Mouse (Mus musculus): ENCODE data around the gene Gpam.

Gpam gene

DNA sequence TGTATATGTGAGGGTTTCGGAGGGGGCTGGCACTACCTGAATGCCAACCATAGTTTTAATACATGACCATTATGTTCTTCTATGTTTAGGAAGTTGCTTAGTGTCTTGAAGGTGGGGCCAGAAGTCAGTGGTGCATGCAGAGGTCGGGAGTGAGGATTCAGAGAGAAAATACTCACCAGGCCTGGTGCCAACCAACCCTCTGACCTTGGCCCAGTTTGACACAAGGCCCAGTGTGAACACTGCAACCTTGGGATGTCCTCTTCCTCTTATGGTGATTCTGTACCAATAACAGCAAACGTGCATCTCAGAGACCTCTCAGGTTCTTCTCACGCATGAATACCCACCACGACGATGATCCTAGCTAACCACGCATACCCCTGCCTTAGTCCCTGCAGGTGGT is 11.5 kb upstream of the Gpam start:
- no peak for DNase-seq

DNA sequence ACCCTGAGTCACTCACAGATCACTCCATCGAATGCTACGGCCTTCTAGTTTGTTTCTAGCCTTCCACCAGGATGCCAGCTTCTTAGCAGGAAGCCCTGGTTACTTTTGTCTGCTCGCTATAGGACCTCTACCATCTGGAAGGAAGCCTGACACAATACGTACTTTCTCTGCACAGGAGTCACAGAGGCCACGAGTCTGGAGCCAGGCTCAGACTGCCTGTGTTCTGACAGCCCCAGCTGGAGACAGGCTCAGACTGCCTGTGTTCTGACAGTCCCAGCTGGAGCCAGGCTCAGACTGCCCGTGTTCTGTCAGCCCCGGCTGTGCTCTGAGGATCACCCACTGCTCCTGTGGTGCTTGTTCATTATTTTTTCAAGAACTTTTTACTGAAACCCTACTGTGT is 10.8 kb upstream of the Gpam start:
- no peak for DNase-seq

DNA sequence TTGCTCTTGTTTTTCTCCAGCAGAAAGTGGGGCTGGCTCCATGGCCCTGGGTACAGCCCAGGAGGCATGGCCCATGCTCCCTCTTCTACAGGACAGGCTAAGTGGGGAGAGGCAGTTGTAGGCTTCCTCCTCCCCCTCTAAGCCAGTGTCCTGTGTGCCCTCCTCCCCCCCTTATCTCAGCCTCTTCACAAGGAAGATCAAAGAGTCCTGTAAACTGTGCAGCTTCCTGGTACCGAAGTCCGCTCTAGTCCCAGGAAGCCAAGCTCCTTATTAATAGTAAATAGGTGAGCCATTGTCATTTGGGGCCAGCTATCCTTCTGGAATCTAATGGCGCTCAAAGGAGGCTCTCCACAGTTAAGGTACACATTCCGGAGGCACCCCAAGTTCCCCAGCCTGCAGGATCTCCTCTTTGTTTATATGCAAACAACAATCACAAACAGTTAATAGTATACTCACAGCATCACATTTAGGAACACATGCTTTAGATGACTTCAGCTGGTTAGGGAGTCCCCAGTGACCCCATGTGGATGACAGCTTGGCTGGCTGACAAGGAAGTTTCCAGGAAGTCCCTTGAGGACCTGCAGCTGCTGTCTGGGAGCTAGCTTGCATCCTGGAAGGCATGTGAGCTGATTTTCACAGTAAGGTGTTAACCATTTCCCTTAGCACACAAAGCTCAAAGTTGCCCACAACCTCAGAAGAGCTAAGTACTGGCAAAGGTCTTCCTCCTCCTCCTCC is 9.8 kb upstream of the Gpam start:
- DNase-seq, result no peak

DNA sequence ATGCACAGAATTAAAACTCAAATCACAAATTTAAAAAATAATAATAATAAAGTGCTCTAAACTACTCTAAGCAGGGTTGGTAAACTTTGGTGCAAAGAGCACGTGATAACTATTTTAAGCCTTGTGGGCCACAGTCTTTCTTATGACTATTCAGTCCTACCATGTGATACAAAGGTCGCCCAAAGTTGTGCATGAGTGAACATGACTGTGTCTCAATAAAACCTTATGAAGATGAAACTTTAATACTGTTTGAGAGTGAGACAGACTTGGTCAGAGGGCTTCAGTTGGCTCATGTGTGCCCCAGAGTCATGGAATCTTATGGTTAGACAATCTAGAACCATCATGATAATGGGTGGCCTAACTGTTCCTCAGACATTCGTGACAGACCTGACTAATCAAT is 8.9 kb upstream of the Gpam start:
- no peak for DNase-seq

DNA sequence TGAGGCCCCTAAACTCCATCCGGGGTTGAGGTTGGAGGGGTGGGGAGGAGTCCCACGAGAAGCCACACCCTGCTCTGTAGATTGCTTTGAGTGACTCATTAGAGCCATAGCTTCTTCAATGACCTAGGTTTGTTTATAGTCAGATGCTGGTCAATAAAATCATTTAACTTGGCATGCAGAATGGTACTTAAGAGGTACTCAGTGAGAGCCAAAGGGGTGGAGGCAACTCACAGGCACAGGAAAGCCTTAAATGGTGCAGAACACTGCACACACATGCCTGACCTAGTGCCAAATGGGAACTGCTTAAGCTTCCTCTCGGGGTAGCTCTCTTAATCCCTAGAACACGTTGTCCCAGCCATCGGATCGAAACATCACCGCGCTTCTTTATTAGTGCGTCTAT is 7.5 kb upstream of the Gpam start:
- DNase-seq, result no peak

DNA sequence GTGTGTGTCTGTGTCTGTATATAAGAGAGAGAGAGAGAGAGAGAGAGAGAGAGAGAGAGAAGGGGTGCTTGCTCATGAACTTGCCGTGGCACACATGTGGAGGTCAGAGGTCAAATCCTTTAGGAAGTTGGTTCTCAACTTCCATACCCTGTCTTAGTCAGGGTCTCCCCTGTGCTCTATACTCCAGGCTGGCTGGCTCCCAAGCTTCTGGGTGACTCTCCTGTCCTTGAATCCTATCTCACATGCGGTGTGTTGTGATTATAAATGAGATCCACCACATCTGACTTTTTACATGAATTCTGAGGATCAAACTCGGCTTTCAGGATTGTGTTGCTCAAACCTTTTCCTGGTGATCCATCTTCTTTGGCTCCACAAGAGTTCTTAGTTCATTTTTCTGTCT is 5.4 kb upstream of the Gpam start:
- DNase-seq, result no peak

DNA sequence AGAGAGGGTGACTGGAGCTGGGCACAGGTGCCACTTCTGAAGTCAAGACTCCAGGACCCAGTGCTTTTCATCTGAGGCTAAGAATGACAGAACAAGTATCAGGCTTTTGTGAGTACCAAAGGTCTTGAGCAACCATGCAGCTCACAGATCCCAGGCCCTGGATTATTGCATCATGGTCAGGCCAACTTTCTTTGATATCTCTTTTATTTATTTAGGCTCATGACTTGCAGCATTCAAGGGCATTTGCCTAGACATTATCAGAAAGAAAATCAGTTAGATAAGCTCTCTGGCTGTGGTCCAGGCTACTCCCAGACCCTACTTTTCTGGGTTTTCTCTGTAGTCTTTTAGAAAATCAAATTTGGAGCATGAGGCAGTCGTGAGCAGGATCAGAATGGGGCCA is 4.7 kb upstream of the Gpam start:
- DNase-seq, result no peak

DNA sequence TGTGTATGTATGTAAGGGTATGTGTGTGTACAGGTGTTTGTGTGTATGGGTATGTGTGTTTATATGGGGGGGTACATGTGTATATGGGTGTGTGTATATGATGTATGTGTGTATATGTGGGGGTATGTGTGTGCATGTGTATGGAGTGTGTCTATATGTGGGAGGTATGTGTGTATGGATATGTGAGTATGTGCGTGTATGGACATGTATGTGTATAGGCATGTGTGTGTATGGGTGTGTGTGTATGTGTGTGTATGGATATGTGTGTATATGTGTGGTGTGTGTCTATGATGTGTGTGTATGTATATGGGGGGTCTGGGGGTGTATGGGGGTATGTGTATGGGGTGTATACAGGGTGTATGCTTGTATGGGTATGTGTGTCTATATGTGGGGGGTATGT is 1.4 kb upstream of the Gpam start:
- DNase-seq, result no peak

DNA sequence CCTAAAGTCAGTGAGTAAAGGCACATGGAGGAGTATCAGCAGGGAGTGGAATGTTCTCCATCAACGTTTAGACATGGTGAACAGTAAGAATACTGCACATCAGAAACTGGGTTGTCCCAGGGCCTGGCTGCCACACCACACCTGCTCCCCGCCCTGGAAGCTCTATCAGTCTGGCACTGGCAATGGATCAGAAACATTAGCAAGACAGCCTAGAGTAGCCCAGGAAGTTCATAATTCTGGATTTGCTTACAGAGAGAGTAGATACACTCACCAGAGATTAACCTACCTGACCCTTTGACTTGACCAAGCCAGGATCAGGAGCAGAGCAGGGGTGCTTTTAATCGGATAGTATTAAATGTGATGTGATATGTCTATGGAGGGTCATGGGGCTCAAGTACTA is 1.6 kb downstream of the Gpam start:
- DNase-seq, result no peak

DNA sequence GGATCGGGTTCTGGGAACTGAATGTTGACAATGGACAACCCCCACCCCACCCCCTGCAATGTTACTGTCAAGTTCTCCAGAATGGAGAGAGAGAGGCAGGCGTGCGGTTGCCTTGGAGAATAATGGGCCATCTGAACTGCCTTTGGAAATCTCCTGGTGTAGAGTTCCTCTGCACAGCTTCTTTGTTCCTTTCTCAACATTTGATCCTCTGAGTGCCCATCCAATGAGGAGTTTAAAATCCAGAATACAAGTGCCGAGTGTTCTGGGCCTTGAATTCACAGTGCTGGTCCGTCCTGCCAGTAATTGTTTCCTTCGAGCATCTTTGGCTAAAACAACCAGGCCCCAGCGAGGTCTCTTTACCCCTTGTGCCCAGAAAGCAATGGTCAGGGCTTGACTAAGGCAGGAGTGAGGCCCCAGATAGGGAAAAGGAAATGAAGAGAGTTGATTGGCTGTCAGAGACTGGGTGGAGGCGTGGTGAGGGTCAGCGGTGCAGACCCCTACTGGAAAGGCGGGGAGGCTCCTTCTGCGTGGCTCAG is 4.0 kb downstream of the Gpam start:
- no peak for DNase-seq

DNA sequence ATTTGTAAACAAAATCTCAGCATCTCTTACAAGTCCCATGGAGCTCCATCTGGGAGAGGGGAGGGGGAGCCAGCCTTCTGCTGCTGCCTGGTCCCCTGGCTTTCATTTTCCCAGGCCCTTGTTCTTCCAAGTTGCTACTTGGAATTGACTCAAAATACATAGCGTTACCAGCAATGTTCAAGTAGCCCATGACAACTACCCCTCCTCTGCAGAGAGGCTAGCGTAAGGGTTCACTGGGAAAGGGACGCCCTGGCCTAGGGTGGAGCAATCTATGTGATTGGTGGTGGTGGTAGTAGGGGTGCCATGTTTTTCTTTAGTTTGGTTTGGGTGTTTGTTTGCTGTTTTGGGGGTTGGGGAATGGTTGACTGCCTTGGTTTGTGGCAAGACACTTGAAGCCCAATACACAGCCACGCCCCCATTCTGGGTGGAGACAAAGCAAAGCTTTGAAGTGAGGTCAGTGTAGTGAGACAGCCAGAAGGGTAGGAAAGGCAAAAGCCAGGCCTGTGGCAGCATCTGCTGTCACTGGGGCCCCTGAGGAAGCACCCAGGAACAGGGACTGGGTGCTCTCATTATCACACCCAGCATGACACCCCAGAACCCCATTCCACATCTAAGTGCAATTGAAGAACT is 4.6 kb downstream of the Gpam start:
- DNase-seq, result no peak

DNA sequence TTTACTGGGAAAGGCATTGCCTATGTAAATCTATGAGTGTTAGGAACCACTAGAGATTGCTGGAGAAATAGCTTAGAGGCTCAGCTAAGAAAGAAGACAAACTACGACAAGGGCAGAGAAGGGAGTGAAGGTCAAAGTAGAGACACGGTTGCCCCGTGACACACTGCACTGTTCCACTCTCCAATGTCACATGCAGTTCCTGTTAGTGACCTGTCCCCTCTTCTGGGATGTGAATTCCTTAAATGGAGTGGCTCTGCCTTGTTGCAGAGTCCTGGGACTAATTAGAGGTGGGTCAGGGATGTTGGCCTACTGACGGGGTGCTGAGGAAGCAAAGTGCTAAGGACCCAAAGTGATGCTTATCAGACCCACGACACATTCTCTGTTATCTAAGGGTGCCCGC is 5.2 kb downstream of the Gpam start:
- DNase-seq, result no peak

DNA sequence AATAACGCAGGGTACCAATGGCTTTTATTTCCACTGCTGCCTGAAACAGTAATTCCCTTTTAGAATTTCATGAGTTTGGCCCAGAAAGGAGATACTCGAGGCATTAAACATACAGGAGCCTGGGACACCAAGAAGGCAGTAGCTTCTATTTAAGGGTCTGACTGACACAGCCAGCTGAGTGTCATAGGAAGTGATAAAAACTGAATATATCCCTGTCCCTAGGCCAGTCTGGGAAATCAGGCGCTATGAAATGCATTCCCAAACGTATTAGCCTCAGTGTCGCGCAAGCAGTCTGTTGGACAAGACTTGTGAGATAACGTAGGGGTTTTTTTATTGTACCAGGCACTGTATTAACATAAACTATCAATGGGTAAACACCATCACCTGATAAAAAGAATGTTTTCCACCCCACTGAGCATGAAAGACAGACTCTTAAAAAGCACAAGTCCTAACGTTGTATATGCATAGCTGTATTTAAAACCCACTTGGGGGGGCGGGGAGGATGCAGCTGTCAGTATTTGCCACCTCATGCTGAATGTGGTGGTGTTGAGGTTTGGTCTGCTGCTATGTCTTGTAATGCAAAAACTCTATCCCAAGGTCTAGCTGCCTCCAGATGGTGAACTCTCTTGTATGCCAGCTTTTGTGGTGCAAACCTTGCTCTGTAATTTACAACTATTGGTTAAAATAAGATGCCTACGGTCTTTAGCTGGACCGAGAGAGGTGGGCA is 6.4 kb downstream of the Gpam start:
- DNase-seq, result no peak

DNA sequence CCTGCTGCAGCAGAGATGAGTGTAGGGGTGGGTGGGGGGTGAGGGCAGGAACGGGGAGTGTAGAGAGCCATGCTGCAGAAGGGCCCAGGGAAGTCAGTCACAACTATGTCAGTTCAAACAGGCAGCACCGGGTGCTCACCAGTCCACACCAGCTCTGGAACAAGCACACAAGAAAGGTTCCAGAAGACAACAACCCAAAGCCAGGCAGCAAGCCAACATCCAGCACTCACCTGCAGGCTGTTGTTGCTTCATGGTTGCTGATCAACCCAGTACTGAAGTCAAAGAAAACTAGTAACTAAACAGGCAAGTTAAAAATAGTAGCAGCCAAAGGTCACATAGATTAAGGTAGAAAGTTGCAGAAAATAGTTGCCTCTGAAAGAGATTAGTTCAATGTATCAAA is 7.5 kb downstream of the Gpam start:
- DNase-seq, result no peak

DNA sequence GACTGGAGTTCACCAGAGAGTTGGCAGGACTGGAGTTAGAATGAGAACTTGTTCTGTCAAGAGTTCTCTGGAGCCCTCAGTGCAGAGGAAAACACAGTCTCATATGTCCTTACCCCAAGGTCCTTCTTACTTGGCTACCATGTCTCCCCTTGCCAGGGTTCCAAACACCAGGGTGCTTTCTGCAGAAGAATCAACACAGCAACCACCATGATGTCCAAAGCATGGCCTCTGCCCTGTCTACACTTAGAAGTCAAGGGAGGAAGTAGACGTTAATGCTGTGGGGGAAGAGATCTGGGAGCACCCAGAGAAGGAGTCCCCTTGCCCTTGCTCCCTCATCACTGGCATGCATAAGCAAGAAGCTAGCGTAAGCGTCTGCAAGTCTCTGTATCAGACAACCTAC is 9.0 kb downstream of the Gpam start:
- DNase-seq, result no peak

DNA sequence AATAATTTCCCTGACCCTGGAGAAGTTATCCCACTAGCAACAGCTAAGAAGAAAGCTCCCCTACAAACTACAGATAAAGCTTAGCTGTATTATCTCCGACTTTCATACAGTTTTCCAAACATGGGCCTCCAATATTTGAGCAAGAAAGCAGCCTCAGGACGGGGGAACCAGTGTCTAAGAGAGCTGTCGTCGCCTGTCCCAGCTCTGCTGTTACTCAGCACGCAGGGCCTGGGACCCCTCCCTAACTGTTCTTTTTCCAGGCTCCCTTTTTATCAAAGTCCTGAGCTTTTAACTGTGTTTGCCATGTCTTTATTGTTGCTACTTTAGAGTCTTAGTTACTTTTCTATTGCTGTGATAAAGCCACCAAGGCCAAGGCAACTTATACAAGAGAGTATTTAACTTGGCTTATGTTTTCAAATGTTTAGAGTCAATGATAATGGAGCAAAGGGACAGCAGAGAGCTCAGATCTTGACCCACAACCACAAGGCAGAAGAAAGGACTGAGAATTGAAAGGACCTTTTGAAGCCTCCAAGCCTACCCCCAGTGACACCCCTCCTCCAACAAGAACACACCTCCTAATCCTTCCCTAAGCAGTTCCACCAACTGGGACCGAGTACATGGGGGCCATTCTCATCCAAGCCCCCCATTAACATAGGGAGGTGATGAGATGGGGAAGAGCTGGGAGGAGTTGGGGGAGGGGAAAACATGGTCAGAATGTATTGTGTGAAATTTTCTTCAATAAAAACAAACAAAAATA is 9.8 kb downstream of the Gpam start:
- no peak for DNase-seq

DNA sequence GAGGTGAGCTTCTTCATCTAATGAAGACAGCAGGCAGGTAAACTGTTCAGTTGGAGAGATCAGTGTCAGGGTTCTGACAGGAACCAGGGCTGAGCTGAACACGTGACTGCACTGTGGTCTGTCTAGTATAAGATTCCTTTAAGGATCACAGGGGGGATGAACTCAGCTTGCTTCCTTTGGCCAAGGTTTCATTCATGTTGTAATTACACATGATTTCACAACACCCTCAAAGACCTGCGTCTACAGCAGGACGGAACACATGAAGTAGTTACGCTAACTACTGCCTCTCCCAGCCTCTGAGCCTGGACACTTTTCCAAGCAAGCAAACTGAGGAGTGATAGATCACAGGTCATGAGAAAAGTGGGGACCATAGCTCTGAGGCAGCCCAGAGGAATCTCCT is 11.5 kb downstream of the Gpam start:
- no peak for DNase-seq

DNA sequence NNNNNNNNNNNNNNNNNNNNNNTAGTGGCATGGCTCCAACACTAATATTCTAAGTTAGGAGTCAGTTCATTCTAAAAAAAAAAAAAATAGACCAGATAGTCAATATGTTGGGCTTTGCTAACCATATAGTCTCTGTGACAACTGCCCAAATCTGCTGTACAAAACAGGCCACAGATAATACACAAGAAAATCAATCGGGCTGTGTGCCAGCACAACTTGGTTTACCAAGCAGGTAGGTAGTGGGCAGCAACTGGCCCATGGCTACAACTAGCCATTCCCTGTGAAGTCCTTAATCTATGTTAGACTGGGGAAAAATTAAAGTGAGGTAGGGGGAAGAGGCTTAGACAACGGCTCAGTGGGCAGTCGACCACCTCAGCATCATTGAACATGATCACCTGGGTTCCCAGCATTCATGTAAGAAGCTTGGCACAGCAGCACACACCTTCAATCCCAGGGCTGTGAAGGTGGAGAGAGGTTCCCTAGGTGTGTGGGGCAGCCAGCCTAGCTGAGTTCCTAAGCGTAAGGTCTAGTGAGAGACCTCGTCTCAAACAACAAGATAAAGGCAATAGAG is 12.1 kb downstream of the Gpam start:
- DNase-seq, result no peak

DNA sequence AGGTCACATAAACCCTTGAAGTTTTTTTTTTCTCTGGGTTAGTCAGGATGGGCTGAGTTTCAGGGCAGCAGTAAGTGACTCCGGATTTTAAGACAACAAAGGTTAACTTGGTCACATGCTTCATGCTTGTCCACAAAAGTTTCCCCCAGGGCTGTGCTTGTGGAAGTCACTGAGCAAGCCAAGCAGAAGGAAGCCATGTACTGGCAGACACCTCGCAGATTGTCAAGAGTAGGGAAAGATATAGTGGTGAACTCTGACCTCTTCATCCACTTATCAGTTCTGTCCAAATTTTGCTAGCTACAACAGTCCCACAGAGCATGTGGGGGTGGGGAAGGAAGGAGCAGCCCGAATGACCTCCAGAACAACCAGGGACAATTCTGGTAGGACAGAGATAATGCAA is 19.1 kb downstream of the Gpam start:
- DNase-seq, result no peak

DNA sequence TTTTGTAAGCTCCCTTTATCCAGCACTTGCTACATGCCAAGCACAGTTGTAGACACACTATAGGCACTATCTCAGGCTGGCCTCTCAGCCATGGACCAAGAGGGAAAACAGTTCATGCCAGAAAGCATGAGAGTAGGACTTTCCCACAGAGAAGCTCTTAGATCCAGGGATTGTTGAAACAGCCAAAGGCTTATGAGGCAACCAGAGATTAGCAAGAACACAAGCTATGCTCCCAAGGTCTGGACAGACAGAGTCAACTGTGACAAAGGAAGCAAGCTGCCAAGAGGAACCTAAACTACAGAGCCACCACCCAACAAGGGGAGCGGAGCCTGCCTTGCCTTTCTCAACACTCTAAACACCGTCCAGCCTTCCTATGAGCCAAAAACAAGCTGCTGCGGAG is 21.1 kb downstream of the Gpam start:
- no peak for DNase-seq

DNA sequence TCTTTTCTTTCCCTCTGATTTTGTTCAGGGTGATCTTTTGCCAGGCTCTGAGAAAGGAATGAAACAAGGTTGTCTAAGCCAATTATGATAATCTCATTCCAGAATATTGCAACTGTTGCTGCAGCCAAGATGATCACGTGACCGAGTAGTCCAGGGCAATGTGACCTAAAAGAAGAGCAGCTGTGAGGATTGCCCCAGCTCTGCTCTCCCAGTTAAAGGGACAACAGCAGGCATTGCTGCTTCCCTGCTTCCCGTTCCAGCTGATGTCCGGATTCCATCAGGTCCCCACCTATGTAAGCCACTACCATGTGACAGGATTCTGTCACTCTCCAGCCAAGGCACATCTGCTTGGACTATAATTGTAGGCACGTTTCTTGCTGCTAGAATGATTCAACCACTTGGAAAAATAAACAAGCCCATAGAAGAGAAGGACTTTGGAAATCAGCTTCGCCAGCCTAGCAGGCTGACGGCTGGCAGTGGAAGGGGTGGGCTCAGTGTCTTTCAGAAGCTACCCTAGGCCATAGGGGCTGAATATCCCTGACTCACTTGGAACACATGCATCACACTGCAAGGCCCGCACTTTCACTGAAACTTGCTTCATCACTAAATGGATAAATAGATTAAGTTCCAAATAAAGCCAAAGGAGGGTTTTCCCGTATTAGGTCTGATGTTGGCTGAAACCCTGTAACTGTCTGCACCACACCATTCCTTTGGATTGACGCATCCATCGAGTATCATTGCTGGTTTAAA is 23.8 kb downstream of the Gpam start:
- no peak for DNase-seq

DNA sequence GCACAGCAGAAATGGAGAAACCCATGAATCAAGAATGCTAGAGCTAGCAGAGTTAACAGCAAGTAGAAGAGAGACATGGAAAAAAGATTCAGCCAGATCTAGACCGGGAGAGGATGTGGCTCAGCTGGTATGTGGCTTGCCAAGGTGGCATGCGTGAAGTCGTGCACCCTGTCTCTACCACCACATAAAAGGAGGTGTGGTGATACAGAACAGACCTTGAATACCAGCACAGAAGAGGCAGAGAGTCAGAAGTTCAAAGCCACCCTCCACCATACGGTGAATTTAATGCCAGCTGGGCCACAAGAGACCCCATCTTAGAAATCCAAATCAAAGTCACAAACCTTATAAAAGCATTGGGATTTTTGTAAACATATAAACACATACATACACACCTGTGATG is 25.4 kb downstream of the Gpam start:
- no peak for DNase-seq
